Mouse (Mus musculus): Measurements from ENCODE around the gene St3gal3.
A peak's percentile ranks its signal among the peaks of the same experiment; 100 is the strongest.

St3gal3 gene

GRCm38 (mm10) chr4:118134485-118135365 lies at the start of gene St3gal3:
TSS of gene St3gal3 (minus strand) at chr4:118134914.
- peak; percentile 97 for DNase-seq (ENCODE audit: low spot score)

- DNase-seq (ENCODE audit: low spot score) = no peak
Observed at GRCm38 (mm10) chr4:118180301-118181080, 45.8 kb upstream of the St3gal3 start.

DNA sequence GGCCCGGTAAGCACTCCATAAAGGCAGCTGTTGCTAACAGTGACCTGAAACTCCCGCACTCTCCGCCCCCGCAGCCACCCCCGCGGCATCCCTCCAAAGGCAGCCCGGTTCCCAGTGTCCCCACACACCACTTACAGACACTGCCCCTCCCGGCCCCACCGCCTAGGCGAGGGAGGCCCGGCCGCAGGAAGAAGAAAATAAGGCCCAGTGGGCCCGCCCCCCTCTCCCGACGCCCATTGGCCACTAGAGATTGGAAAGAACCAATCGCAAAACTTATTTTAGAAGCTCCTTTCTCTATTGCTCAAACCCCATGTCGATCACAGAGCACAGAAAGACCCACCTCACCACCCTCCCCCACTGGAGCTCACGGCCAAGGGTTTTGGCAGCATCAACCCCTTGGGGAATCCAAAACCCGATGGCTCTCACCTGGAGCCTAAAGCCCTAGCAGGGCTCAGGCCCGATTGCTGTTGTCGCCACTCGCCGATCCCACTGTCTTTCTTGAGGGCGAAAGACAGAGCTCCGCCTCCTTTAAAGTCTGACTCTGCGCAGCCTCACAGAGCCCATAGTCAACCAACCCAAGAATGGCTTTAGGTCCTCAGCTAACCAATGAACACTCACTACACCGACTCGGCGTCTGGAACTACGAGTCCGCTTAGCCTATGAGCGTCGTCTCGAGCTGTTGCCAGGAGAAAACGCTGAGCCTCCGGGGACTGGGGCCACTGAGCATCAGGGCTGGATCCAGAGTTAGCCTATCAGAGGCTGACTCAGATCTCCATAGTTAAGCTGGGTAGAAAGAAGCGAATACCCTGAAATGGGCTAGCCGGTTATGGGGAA lies 45.0 kb upstream of the St3gal3 start, which contains the start of gene Kdm4a:
Gene Kdm4a (minus strand): TSS at position 577 of the 834 bp plus-strand sequence.
- DNase-seq (ENCODE audit: low spot score) = peak; percentile 96

DNA sequence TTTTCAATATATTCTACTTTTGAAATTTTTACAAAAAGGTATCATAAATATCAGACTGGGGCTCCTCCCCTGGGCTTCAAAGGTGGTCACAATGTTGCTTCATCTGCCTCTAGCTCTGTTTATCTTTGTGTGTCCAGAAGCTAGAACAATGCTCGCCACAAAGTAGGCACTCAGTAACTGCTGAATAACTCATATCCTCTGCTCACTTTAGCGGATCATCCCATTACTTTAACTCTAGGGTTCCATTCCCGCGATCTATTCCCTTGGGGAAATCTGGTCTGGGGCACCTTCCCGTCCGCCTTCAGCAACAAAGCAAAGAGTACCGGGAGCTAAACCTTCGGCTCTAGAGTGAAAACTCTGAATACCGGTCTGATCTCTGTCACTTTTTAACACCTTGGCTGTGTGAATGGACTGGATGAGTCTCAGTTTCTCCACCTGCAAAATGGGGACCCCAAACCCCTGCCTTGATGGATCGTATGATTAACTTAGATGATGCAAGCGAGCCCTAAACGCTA lies 44.3 kb upstream of the St3gal3 start:
- no peak for DNase-seq (ENCODE audit: low spot score)

DNA sequence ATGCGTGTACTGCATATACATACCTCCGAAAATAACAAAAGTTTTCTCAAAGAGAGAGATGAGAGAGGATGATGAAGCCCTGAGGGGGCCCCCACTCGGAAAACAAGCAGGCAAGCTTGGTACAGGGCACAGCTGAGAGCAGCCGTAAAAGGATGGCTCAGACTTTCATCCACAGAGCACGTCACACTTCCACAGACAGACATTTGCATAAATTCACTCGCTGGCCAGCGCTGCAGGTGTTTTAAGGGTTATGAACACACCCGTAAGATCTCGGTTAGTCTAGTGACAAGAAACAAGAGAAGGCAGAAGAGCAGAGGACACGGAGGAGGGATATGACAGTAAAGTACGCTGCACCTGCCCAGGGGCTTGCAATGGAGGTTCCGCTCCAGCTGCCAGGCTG lies 37.7 kb upstream of the St3gal3 start:
- DNase-seq (ENCODE audit: low spot score) = no peak

DNA sequence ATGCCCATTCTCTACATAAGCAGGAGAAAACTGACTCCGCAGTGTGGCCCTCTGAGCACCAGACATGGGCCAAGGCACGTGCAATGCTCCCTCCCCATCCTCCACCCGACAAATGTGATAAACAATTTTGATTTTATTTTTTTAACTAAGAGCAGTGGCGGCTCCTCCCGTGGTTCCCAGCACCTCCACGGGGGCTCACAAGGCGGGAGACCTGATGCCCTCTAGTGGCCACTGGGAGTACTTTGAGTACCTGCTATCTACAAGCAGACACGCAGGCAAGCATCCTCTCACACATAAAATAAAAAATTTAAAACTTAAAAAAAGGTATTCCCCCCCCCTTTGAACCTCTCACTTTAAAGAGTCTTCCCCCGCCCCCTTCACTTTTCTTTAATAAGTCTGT lies 36.3 kb upstream of the St3gal3 start:
- DNase-seq (ENCODE audit: low spot score) = no peak

DNA sequence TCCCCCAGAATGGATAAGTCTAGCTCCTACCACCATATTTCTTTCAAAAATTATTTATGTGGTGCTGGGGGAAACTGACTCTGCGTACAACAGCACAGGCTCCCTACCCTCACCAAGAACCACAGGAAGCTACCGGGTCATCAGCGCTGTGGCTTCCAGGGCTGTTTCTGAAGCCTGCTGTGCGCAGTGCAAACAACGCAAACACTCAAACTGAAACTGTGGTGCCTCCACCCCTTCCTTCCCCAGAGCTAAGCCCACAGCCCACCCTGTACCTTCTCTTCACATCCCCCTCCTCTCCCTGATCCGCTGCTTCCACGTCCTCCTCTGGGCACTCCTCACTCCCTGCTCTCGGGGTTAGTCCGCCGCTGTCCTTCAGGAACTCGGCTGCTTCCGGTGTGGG lies 27.4 kb upstream of the St3gal3 start:
- DNase-seq (ENCODE audit: low spot score) = no peak

- no peak for DNase-seq (ENCODE audit: low spot score)
Observed at GRCm38 (mm10) chr4:118157666-118158065, 23.0 kb upstream of the St3gal3 start.

- no peak for DNase-seq (ENCODE audit: low spot score)
Observed at GRCm38 (mm10) chr4:118156559-118156958, 21.8 kb upstream of the St3gal3 start.

DNA sequence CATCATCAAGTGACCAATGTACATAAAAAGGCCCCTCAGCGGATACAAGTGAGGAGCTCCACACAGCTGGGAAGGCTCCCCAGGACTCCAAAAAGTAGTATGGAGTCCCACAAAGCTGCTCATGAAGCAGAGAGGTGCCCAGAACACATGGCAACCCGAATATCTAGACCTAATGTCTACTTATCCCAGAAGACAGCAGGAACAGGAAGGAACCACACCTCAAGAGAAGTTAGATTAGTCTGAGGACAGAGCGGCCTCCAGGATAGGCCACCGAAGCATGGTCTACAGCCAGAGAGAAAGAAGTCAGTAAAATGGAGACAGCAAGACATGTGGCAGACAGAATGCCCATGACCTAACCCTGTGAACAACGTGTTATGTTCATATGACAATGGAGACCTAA lies 20.2 kb upstream of the St3gal3 start:
- no peak for DNase-seq (ENCODE audit: low spot score)

- DNase-seq (ENCODE audit: low spot score) = no peak
Observed at GRCm38 (mm10) chr4:118152020-118152785, 17.5 kb upstream of the St3gal3 start.

- no peak for DNase-seq (ENCODE audit: low spot score)
Observed at GRCm38 (mm10) chr4:118150804-118151203, 16.1 kb upstream of the St3gal3 start.

GRCm38 (mm10) chr4:118149956-118150680 lies 15.4 kb upstream of the St3gal3 start:
- no peak for DNase-seq (ENCODE audit: low spot score)

- no peak for DNase-seq (ENCODE audit: low spot score)
Observed at GRCm38 (mm10) chr4:118149055-118149576, 14.4 kb upstream of the St3gal3 start.

- no peak for DNase-seq (ENCODE audit: low spot score)
Observed at GRCm38 (mm10) chr4:118148317-118148687, 13.6 kb upstream of the St3gal3 start.

GRCm38 (mm10) chr4:118147547-118148316 lies 13.0 kb upstream of the St3gal3 start:
- DNase-seq (ENCODE audit: low spot score) = peak; percentile 77

- no peak for DNase-seq (ENCODE audit: low spot score)
Observed at GRCm38 (mm10) chr4:118147090-118147489, 12.4 kb upstream of the St3gal3 start.

GRCm38 (mm10) chr4:118144324-118144723 lies 9.6 kb upstream of the St3gal3 start:
- no peak for DNase-seq (ENCODE audit: low spot score)

GRCm38 (mm10) chr4:118143679-118144078 lies 9.0 kb upstream of the St3gal3 start:
- DNase-seq (ENCODE audit: low spot score) = no peak
